In the genomic region with DNA sequence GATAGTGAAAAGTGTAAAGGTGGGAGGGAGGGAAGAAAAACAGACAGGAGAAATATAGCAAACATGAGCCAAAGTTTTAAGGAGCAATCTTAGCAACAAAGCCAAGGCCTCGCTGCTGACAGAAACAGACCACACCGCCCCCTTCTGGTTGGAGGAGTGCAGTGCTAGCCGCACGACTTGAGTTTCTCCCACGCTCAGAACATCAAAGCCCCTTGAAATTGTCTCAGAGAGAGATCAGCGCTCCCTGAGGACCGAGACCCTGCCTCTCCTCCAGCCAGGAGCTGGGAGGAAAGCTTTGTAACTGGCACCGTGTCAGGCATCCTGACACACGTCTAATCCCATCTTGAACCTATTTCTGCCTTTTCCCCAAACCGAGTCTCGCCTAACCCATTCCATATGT, we compare ENCODE assay signal across 8 mouse cellular contexts.
DNase-seq lines count a peak whose midpoint lies in the region; ATAC-seq and TF ChIP-seq lines count a peak whose summit lies in the region.

No protein-coding gene starts in this region.

- peak; percentile 88 for TF ChIP-seq CTCF in CH12.LX (conservative IDR thresholded peaks at IDR 0.05 in 1 of 2, IDR thresholded peaks at IDR 0.05 in 1 of 2; ENCODE audit: low read depth in 2 of 2, low read length in 2 of 2)
- peak; percentile 93 for TF ChIP-seq CTCF in forebrain, postnatal 0 days (IDR thresholded peaks at IDR 0.05; ENCODE audit: low read depth)
- TF ChIP-seq CTCF in liver, embryonic 14.5 days (IDR thresholded peaks at IDR 0.05; ENCODE audit: low read depth), result peak; percentile 84

- TF ChIP-seq POLR2A in CH12.LX (IDR thresholded peaks at IDR 0.05; ENCODE audit: low read depth, low read length), result no peak

- no peak for TF ChIP-seq EP300 in CH12.LX (IDR thresholded peaks at IDR 0.05; ENCODE audit: low read length)
- TF ChIP-seq EP300 in liver, embryonic 14.5 days (IDR thresholded peaks at IDR 0.05; ENCODE audit: low read depth), result no peak

- no peak overlapping the region for H3K9ac ChIP-seq in CH12.LX (ENCODE audit: insufficient read depth, low read depth)
- H3K9ac ChIP-seq in forebrain, postnatal 0 days, result no peak overlapping the region
- no peak overlapping the region for H3K9ac ChIP-seq in kidney, embryonic 15.5 days
- H3K9ac ChIP-seq in liver, embryonic 14.5 days (replicated peaks), result no peak overlapping the region

- WGBS in forebrain, postnatal 0 days, result 14% methylated on average over 11 of the region's 11 CpGs
- WGBS in kidney, embryonic 15.5 days, result 9% methylated on average over 11 of the region's 11 CpGs
- 13% methylated on average over 11 of the region's 11 CpGs for WGBS in liver, embryonic 14.5 days (ENCODE audit: insufficient replicate concordance)

- no peaks in the 10 kb centered on the region for H3K36me3 ChIP-seq in CH12.LX (replicated peaks in 1 of 2; ENCODE audit: control insufficient read depth in 1 of 2, insufficient read depth in 1 of 2, low read length in 1 of 2)
- no peaks in the 10 kb centered on the region for H3K36me3 ChIP-seq in forebrain, postnatal 0 days (ENCODE audit: insufficient read depth)
- no peaks in the 10 kb centered on the region for H3K36me3 ChIP-seq in kidney, embryonic 15.5 days
- H3K36me3 ChIP-seq in liver, embryonic 14.5 days (replicated peaks; ENCODE audit: control insufficient read depth, insufficient read depth, low read depth), result no peaks in the 10 kb centered on the region

- H3K4me1 ChIP-seq in CH12.LX (ENCODE audit: control insufficient read depth in 1 of 2, insufficient read depth in 2 of 2), result peaks cover 5 to 47% of the 10 kb centered on the region in 2 experiments
- H3K4me1 ChIP-seq in forebrain, postnatal 0 days (ENCODE audit: insufficient read depth), result no peaks in the 10 kb centered on the region
- H3K4me1 ChIP-seq in kidney, embryonic 15.5 days, result peaks cover 28% of the 10 kb centered on the region
- H3K4me1 ChIP-seq in liver, embryonic 14.5 days (replicated peaks; ENCODE audit: control insufficient read depth in 2 of 2, insufficient read depth in 2 of 2, low read length in 1 of 2), result peaks cover 0 to 13% of the 10 kb centered on the region in 2 experiments; a peak in 2 of 4 replicates

- H3K4me3 ChIP-seq in CH12.LX (replicated peaks in 1 of 3; ENCODE audit: low read depth in 2 of 3, low read length in 2 of 3, poor library complexity in 1 of 3), result no peak overlapping the region
- H3K4me3 ChIP-seq in forebrain, postnatal 0 days (ENCODE audit: low read depth, low read length), result no peak overlapping the region
- H3K4me3 ChIP-seq in kidney, embryonic 15.5 days (replicated peaks), result no peak overlapping the region
- no peak overlapping the region for H3K4me3 ChIP-seq in liver, embryonic 14.5 days (ENCODE audit: insufficient read depth in 1 of 2, low read depth in 2 of 2, low read length in 2 of 2)

- peaks cover 4% of the 10 kb centered on the region for H3K9me3 ChIP-seq in CH12.LX (replicated peaks; ENCODE audit: low read length)
- no peaks in the 10 kb centered on the region for H3K9me3 ChIP-seq in forebrain, postnatal 0 days (ENCODE audit: low read length)
- H3K9me3 ChIP-seq in kidney, embryonic 15.5 days (replicated peaks), result no peaks in the 10 kb centered on the region
- no peaks in the 10 kb centered on the region for H3K9me3 ChIP-seq in liver, embryonic 14.5 days (ENCODE audit: control insufficient read depth, low read length)

- dilution Hi-C loops in CH12.LX (cut with MboI; ENCODE audit: extremely low pct_ligation_motif_present, extremely low pct_unique_long_range_greater_than_20kb, low sequenced_read_pairs), result no loop called here

- TF ChIP-seq RAD21 in CH12.LX (IDR thresholded peaks at IDR 0.05; ENCODE audit: low read depth, low read length), result peak; percentile 95

- peak; percentile 60 for DNase-seq in 3T3-L1 (ENCODE audit: low read depth, low spot score)
- DNase-seq in CH12.LX (ENCODE audit: extremely low read depth), result peak; percentile 75
- DNase-seq in c-Kit-positive CD71-positive TER-119-positive erythroid progenitor cells, embryonic 14.5 days (ENCODE audit: low spot score), result peak; percentile 29
- peak; percentile 91 for DNase-seq in forebrain, postnatal 0 days
- DNase-seq in liver, embryonic 14.5 days (ENCODE audit: low read depth in 3 of 3, low spot score in 3 of 3), result peak in 1 of 3 experiments; percentile 17
- DNase-seq in right cerebral cortex, postnatal 25 days, result peak; percentile 57

- H3K4me2 ChIP-seq in CH12.LX (ENCODE audit: insufficient read depth, low read depth, poor library complexity, severe bottlenecking), result no peak overlapping the region
- H3K4me2 ChIP-seq in forebrain, postnatal 0 days (ENCODE audit: low read depth), result no peak overlapping the region
- H3K4me2 ChIP-seq in kidney, embryonic 15.5 days, result peak overlapping the region; percentile 33; the same call in 1 of the 2 replicates
- no peak overlapping the region for H3K4me2 ChIP-seq in liver, embryonic 14.5 days (ENCODE audit: low read depth)

- H3K79me2 ChIP-seq in CH12.LX (replicated peaks; ENCODE audit: control insufficient read depth, extremely low read depth, insufficient read depth, poor library complexity, severe bottlenecking), result no peaks in the 10 kb centered on the region

- no peak overlapping the region for H3K27ac ChIP-seq in CH12.LX (ENCODE audit: insufficient read depth, low read depth)
- no peak overlapping the region for H3K27ac ChIP-seq in forebrain, postnatal 0 days (ENCODE audit: low read depth, low read length)
- no peak overlapping the region for H3K27ac ChIP-seq in kidney, embryonic 15.5 days
- H3K27ac ChIP-seq in liver, embryonic 14.5 days, result no peak overlapping the region

- in situ Hi-C loops in CH12.LX (cut with MboI; ENCODE audit: low pct_ligation_motif_present, low pct_unique_long_range_greater_than_20kb, low sequenced_read_pairs), result no loop called here

- H3K27me3 ChIP-seq in CH12.LX (replicated peaks), result peaks cover 12% of the 10 kb centered on the region
- H3K27me3 ChIP-seq in forebrain, postnatal 0 days (ENCODE audit: insufficient read depth, low read length), result peaks cover 4% of the 10 kb centered on the region; the same call in 1 of the 2 replicates
- H3K27me3 ChIP-seq in kidney, embryonic 15.5 days, result peaks cover 50% of the 10 kb centered on the region
- H3K27me3 ChIP-seq in liver, embryonic 14.5 days (ENCODE audit: control insufficient read depth, insufficient read depth, low read length), result no peaks in the 10 kb centered on the region; the same call in 1 of the 2 replicates

- ATAC-seq in forebrain, postnatal 0 days, result peak; percentile 51; the same call in 1 of the 2 replicates
- ATAC-seq in kidney, embryonic 15.5 days (replicated peaks; ENCODE audit: low FRiP score), result no peak
- ATAC-seq in liver, embryonic 14.5 days (ENCODE audit: insufficient read depth), result no peak
- ATAC-seq in granulocyte monocyte progenitor cell, adult 5-6 weeks (replicated peaks; ENCODE audit: poor library complexity, severe bottlenecking), result no peak

TF ChIP-seq in CH12.LX, 34 proteins besides CTCF, POLR2A, EP300 and RAD21:
- no peak for TF ChIP-seq MYC (IDR thresholded peaks at IDR 0.05; ENCODE audit: low read depth, low read length)
- no peak for TF ChIP-seq TCF12 (IDR thresholded peaks at IDR 0.05; ENCODE audit: low read depth, low read length)
- no peak for TF ChIP-seq BHLHE40 (IDR thresholded peaks at IDR 0.05; ENCODE audit: low read depth, low read length)
- TF ChIP-seq TBP (conservative IDR thresholded peaks at IDR 0.05; ENCODE audit: low read depth, low read length), result no peak
- no peak for TF ChIP-seq ZKSCAN1 (IDR thresholded peaks at IDR 0.05; ENCODE audit: borderline replicate concordance, low read depth, low read length)
- peak; percentile 97 for TF ChIP-seq SMC3 (IDR thresholded peaks at IDR 0.05; ENCODE audit: low read depth, low read length)
- no peak for TF ChIP-seq USF2 (conservative IDR thresholded peaks at IDR 0.05; ENCODE audit: low read depth, low read length)
- TF ChIP-seq ZC3H11A (IDR thresholded peaks at IDR 0.05; ENCODE audit: low read depth, low read length), result peak; percentile 91
- no peak for TF ChIP-seq MAFK (IDR thresholded peaks at IDR 0.05; ENCODE audit: insufficient replicate concordance, low read length)
- TF ChIP-seq IRF4 (IDR thresholded peaks at IDR 0.05; ENCODE audit: low read depth, low read length), result no peak
- no peak for TF ChIP-seq GABPA (IDR thresholded peaks at IDR 0.05; ENCODE audit: insufficient replicate concordance, low read depth, low read length)
- TF ChIP-seq NRF1 (IDR thresholded peaks at IDR 0.05; ENCODE audit: low read depth, low read length), result no peak
- no peak for TF ChIP-seq USF1 (IDR thresholded peaks at IDR 0.05; ENCODE audit: low read depth, low read length)
- no peak for TF ChIP-seq ZMIZ1 (IDR thresholded peaks at IDR 0.05; ENCODE audit: low read depth, low read length)
- TF ChIP-seq CHD1 (IDR thresholded peaks at IDR 0.05; ENCODE audit: low read depth, low read length), result no peak
